Mouse (Mus musculus) stomach, postnatal 0 days (tissue): ENCODE measurements around the gene Ccdc194.

ENCODE experiments used
- CTCF ChIP-seq: IDR thresholded peaks from 2 replicates; pipeline ENCODE4 v1.5.1; 2016; ENCODE audit warnings: antibody characterized with exemption, low read depth, mild to moderate bottlenecking, moderate library complexity
- EP300 ChIP-seq: optimal IDR thresholded peaks from 2 replicates; pipeline ENCODE3; 2016; ENCODE audit warnings: antibody characterized with exemption

DNA sequence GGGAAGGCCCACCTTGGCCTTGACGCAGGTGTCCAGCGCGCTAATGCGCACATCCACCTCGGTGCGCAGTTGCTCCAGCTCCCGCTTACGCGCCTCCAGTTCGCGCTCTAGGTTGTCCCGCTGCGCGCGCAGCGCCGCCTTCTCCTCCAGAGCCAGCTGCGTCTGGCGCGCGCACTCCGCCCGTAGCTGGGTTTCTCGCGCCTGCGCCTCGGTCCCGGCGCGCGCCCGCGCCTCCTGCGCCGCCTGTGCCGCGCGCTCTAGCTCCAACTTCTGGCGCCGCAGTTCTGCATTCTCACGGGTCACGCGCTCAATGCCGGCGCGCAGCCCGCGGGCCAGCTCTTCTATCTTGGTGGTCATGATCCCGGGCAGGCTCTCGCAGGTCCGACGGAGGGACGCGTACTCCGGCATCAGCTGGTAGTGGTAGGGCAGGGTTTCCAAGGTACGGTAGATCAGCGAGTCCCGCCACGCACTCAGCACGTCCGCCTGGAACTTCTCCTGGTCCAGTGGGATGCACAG lies 17.9 kb downstream of the Ccdc194 start:
- no peak for TF ChIP-seq CTCF
- no peak for TF ChIP-seq EP300
